Mouse (Mus musculus): ENCODE data around the gene Fus.
"Not testable (repeated sequence)": the region's sequence is repeated elsewhere in the genome, so short reads cannot be mapped to it uniquely, and the experiment has no call there.

Fus gene

DNA sequence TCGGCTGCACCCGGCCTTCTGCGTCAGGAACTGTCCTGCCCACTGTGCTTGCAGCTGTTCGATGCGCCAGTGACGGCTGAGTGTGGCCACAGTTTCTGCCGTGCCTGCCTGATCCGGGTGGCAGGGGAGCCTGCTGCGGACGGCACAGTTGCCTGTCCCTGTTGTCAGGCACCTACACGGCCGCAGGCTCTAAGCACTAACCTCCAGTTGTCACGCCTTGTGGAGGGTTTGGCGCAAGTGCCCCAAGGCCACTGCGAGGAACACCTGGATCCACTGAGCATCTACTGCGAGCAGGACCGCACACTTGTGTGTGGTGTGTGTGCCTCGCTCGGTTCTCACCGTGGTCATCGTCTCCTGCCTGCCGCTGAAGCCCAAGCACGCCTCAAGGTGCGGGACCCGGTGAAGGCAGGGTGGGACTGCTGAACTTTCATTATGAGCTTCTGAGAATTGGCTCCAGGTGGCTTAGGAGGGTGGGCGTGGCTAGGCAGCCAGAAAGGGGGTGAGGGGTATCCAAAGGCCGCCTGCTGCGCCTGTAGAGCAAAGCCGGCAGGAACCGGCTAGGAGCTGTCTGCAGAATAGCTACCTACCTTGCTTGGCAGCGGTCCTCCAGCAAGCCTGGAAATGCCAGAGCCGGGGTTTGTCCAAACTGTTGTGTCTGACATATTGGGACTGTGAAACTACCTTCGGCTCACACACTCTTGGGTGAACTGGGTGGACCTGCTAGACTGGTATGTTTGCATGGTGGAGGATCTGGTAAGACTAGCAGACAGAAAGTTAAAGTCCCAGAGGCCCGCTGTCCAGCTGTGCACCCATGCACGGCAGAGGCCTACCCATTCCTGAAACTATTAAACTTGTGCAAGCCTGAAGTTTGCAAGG, 37.5 kb downstream of the Fus start:
- DNase-seq (ENCODE audit: low spot score), result no peak

DNA sequence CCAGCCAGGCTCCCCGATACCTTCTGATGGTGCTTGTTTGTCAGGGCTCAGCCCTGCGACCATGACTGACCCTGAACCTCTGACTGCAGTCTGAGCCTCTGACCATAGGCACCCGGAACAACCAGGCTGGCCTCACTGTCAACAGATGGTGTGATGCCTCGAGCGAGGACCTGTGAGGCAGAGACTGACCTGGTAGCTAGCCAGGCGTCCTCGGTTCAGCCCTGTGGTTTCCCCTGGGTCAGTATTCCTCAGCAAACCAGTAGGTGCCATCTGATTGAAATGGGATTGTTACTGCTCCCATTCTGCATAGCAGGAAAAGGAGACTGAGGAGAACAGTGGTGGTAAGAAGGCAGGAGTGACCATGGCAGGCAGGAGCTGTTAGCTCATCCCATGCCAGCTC, 38.9 kb downstream of the Fus start:
- no peak for DNase-seq (ENCODE audit: low spot score)

DNA sequence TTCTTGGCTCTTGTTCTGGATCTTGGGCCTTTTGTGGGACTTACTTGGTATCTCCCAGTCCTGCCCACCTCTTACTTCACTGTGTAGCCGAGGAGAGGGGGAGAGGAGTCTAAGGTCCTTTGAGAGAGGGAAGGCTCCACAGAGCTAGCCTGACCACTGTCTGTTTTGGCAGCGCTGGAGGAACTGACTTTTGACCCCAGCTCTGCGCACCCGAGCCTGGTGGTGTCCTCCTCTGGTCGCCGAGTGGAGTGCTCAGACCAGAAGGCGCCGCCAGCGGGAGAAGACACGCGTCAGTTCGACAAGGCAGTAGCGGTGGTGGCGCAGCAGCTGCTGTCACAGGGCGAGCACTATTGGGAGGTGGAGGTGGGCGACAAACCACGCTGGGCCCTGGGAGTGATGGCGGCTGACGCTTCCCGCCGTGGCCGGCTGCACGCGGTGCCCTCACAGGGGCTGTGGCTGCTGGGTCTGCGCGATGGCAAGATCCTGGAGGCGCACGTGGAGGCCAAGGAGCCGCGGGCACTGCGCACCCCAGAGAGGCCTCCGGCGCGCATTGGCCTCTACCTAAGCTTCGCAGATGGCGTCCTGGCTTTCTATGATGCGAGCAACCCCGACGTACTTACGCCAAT, 42.6 kb downstream of the Fus start:
- DNase-seq (ENCODE audit: low spot score), result no peak

DNA sequence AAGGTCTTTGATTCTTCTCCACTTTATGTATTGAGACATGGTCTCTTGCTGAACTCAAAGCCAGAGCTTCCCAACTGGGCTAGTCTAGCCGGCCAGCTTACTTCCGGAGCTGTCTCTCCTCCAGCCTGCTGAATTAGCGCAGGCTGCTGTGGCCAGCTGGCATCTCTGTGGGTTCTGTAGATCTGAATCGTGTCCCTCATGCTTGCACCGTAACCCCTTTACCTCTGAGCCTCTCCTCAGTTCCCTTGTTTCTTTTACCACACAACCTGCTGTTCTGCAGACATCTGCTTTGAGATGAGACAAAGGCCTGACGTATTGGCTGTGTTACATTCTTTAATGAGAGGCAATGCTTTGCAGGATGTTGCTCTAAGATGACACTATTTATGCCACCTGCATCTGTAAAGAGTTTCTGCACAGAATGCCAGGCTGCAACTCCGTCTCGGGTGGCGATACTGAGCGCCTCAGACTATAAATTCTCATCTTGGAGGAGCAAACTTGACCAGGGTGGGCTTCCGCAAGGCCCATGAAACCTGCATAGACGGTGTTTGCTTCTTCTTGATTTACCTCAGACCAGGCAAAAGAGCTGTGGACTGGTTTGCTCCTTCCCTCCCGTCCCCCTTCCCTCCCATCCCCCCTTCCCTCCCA, 45.0 kb downstream of the Fus start:
- no peak for DNase-seq (ENCODE audit: low spot score)

DNA sequence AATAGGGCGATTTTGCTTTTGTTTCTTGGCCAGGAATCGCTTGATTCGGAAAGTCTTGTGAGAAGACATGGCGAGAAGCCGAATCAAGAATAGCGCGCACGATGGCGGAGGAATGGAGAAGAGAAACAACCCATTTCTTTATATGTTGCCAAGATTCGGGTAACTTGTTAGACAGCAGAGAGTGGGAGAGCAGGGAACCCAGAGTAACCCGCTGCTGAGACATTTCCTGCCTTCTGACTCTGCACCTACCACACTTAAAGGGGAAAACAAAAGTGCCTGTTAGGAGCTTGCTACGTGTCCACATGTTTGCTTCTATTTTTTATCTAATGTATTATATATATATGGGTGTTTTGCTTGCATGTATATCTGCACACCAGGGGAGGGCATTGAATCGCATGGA, 45.9 kb downstream of the Fus start:
- DNase-seq (ENCODE audit: low spot score), result no peak

DNA sequence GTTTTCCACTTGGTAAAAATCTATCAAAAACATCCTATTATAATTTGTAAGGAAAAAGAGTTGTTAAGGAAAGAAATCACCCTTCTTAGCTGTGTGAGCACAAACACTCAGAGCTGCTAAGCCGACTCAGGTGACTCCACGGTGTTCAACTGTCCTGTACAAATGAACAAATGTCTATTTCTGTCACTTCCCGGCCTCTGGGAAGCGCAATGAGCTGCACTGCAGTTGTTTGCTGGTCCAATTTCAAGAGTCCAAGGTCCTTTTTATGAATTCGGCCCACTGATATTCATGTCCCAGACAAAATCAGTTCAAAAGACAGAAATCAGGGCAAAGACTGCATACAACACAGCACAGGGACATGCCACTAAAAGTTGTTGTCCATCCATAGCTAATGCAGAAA, 48.9 kb downstream of the Fus start:
- not testable (repeated sequence) for DNase-seq (ENCODE audit: low spot score)

DNA sequence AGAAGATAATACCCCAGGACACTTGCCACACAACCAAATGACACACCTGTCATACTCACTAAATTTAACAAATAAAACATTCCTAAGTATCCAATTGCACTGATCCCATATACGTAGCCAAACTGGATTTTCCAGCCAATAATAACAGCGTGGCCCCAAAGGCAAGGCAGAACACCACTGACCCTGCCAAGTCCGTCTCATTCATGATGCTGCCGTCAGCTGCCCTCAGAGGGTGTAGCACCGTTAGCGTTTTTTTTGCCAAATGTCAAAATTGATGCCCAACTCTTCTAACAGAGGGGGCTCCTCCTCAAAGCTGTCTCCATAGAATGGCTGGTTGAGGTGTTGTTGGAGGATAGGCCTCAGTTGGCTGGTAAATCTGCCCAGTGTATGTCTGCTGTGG, 49.4 kb downstream of the Fus start:
- DNase-seq (ENCODE audit: low spot score), result no peak

DNA sequence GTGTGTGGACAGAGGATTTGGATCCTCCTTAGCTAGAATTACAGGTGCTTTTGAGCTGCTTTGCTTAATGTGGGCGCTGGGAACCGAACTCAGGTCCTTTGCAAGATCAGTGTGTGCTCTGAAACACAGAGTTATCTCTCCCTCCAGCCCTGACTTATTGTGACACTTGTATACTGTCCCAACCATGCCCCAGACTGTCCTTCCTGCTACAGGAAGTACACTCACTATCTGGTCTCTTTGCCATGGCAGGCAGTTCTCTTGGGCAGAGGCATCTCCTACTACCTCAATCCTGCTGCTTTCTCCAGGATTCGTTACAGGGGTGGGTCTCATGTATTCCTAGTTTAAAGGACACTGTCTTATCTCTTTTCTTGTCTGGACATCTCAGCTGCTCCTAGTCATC, 51.0 kb downstream of the Fus start:
- no peak for DNase-seq (ENCODE audit: low spot score)

DNA sequence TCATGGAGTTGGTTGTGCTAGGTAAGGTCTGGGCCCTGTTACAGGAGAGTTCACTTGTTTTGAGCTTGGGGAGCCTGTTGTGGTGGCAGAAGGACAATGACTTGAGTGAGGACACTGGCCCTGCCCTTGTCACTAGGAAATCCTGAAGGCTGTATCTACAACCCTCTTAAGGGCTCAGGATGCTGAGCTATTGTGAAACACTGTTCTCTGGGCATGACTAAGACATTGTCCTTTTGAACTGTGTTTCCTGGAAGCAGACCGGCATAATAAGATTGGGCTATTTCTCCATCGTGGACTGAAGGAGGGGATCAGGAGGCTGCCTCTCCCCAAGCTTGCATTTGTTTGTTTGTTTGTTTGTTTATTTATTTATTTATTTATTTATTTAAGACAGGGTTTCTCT, 51.9 kb downstream of the Fus start:
- DNase-seq (ENCODE audit: low spot score), result no peak

DNA sequence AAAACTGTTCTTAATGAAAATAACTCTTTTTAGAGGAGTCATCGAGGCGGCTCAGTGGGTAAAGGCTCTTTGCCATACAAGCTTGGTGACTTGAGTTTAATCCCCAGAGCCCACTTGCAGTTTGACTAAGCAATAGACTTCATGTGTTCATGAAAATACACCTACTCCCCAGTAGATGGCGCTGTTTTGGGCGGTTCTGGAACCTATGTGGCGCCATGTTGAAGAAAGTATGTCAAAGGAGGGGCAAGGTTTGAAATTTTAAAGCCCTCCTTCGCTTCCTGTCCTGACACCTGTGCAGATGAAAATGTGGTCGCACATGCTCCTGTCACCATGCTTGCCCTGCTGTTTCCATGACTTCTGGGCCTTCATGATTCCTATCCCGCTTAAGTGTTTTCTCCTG, 55.7 kb downstream of the Fus start:
- no peak for DNase-seq (ENCODE audit: low spot score)

DNA sequence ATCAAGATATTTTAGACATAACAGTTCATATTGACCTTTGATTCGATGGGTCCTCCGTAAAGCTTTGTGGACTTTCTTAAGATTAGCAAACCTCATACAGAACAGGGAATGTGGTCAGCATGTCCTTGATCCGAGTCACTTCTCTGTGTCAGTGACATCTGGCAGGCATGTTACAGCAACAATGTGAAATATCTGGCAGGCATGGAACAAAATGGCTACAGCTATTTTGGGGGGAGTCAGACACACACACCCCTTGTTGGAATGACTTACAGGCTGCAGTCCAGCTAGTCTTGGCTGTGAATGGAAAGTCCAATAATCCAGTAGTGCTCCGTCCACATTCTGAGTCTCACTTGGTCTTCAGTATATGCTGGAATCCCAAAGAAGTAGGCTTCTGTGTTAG, 56.3 kb downstream of the Fus start:
- DNase-seq (ENCODE audit: low spot score), result no peak

DNA sequence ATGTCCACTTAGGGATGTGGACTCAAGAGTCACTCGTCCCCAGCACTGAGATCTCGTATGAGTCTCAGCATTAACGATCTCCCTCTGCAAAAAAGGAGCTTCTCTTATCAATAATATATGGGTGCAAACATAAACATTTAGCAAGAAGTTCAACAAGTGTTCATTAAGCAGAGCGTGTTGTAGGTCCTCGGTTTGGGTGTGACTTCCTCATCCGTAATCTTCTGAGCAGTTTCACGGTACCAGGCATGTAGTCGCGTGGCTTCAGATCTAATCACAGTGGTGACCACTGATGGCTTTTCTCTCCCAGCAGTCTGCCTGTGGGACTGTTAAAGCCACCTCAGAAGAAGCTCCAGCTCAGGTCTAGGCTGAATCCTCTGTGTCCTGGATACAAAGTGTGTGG, 57.1 kb downstream of the Fus start:
- DNase-seq (ENCODE audit: low spot score), result no peak

DNA sequence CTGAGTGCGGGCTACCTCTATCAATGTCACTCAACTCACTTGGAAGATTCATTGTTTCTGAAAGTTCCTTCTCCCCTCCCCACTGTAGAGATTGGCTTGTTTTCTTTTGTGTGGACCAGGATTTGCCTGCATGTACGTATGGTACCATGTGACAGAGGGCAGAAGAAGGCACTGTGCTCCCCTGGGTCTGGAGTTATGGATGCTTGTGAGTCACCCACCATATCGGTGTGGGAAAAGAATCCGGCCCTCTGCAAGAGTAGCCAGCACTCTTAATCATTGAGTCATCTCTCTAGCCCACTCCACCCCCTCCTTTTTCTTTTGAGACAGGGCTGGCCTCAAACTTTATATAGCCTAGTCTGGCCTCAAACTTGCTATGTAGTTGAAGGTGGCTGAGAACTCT, 57.7 kb downstream of the Fus start:
- DNase-seq (ENCODE audit: low spot score), result no peak

DNA sequence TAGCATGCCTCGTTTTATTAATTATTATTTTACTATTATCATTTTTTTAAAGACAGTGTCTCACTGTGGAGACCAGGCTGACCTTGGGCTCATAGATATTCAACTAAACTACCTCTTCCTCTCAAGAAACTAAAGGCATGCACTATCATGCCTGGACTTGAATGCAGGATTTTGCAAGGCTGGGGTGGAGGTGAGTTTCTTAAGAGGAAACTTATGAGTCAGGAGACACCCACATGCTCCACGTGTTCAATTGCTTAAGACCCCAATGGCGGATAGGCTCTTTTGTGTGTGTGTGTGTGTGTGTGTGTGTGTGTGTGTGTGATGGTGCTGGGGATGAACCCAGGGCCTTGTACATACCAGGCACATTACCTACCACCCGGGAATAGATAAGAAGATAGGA, 58.1 kb downstream of the Fus start:
- DNase-seq (ENCODE audit: low spot score), result no peak

DNA sequence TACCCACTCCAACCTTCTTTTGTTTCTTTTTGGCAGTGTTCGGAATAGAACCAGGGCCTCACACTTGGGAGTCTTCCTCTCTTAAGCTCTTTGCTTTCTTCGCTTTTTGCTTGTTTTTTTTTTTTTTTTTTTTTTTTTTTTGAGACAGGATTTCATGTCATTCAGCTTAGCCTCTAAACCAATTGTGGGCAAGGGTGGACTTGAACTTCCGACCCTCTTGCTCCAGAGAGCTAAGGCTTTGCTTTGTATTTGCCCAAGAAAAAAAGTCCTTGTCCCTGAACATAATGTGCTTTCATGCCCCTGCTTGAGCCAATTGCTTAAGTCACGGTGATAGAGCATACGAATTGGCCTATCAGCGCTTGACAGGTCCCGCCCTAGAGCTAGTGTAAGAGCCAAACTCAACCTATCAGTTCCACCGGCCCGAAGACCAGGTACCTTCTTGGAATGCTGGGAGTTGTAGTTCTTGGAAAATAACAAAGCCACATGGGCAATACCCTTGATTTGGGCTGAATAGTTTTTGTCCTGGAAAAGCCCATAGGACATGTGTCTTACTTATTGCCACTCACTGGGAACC, 64.2 kb downstream of the Fus start:
- DNase-seq (ENCODE audit: low spot score), result no peak

DNA sequence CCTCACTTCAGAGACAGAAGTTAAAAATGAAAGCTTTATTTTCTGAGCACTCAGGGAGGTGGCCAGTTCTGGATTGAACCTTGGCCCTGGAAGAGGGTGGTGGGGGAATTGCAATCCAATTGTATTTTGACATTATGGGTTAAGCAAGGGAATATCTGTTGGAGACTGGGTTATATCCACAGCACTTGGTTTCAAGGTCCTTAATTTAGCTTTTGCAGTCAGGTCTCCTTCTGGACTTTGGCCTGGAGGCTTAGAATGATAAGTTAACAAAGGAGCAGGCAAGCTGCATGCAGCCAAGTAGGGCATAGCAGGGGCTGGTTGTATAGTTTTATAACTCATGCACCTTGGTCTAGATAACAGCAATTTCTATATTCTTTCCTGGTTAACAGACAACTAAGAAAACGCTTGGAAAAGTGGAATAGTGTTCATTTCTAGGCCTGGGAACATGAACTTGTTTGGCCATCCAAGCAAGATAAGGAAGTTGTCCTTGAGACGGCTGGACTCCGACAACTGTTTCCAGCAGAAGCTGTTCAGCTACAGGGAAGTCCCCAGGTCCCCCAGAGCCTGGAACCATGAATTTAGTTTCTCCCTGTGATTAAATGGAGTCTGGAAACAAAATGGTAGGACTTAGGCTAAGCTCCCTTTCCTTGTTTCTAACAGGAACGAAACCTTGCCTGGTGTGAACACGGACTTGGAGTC, 65.2 kb downstream of the Fus start:
- DNase-seq (ENCODE audit: low spot score), result no peak

DNA sequence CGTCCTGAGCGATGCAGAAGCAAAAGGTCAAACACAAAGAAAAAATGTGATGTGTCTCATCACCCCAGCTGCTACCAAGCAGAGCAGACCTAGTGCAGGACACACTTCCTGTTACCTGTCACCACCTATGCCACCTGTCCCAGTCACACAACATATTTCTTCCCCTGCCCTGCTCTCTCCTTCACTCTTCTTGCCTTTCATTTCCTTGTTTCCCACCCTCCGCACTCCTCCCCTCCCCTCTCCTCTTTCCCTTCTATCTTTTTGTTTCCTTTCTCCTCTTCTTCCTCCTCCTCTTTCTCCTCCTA, 65.7 kb downstream of the Fus start:
- DNase-seq (ENCODE audit: low spot score), result no peak

DNA sequence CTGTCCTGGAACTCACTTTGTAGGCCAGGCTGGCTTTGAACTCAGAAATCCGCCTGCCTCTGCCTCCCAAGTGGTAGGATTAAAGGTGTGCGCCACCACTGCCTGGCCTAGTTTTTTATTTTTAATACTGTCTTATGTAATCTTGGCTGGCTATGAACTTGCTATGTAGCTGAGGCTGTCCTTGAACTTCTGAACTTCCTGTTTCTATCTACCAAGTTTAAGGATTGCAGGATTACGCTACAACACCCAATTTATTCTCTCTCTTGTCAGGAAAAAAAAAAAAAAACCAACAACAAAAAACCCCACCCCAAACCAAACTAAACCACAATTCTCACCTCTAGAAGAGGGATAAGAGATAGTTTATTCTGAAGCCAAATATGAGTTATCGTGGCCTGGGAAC, 66.4 kb downstream of the Fus start:
- DNase-seq (ENCODE audit: low spot score), result no peak
